Mouse (Mus musculus) hindbrain, embryonic 14.5 days (tissue): ENCODE measurements around the gene Tgfbr2. TPM values are rescaled to one million over a fixed set of nuclear protein-coding genes. Genes with fewer than 3 reads are reported as not detected.

Source experiments
- ATAC-seq: fragments of 200-750 bp; cut with Nextera tagmentation; 2 replicates; pipeline ENCODE4 v1.8.0; 2017; ENCODE audit warnings: moderate number of reproducible peaks, mild to moderate bottlenecking, moderate TSS enrichment, moderate library complexity; ENCODE audit not compliant: low FRiP score
- DNase-seq: peaks from one replicate; pipeline ENCODE4 v3.0.0-alpha.2; 2015; ENCODE audit warnings: low spot score
- H3K27ac ChIP-seq: fragments of 300-500 bp; sonication (generic); 2 replicates; pipeline ENCODE4 v1.5.1; 2014; ENCODE audit warnings: mild to moderate bottlenecking, moderate library complexity
- H3K27me3 ChIP-seq: fragments of 300-500 bp; sonication (generic); 2 replicates; pipeline ENCODE4 v1.6.1; 2014; ENCODE audit warnings: mild to moderate bottlenecking, low read length, mixed read lengths; ENCODE audit not compliant: control insufficient read depth, insufficient read depth
- H3K36me3 ChIP-seq: fragments of 300-500 bp; sonication (generic); replicated peaks from 2 replicates; pipeline ENCODE4 v1.6.1; 2014; ENCODE audit not compliant: control insufficient read depth, insufficient read depth
- H3K4me1 ChIP-seq: fragments of 300-500 bp; sonication (generic); replicated peaks from 2 replicates; pipeline ENCODE4 v1.6.1; 2014; ENCODE audit warnings: antibody characterized with exemption, low read length, mixed read lengths; ENCODE audit not compliant: control insufficient read depth, insufficient read depth
- H3K4me2 ChIP-seq: fragments of 300-500 bp; sonication (generic); replicated peaks from 2 replicates; pipeline ENCODE4 v1.6.1; 2014; ENCODE audit warnings: mild to moderate bottlenecking, moderate library complexity
- H3K4me3 ChIP-seq: fragments of 300-500 bp; sonication (generic); replicated peaks from 2 replicates; pipeline ENCODE4 v1.5.1; 2014; ENCODE audit warnings: mild to moderate bottlenecking, low read length
- H3K9ac ChIP-seq: fragments of 300-500 bp; sonication (generic); 2 replicates; pipeline ENCODE4 v1.6.1; 2014
- H3K9me3 ChIP-seq: fragments of 300-500 bp; sonication (generic); 2 replicates; pipeline ENCODE4 v1.6.1; 2016; ENCODE audit warnings: low read length; ENCODE audit not compliant: control insufficient read depth
- WGBS: fragments of 180-500 bp; shearing (Covaris S2); extraction: QIAGEN DNeasy Blood & Tissue Kit; methylation state at CpG from one replicate; pipeline ENCODE4 v1.1.7; 2014; 5-methylcytosine and 5-hydroxymethylcytosine counted together
- polyA plus RNA-seq: library from polyadenylated mRNA; unstranded; fragments of >200 nt; fragmentation: Nextera tagmentation; extraction: Ambion mirVana; gene quantifications from 2 replicates; pipeline ENCODE4 v1.2.1, GENCODE M21; 2014

Tgfbr2 gene
- polyA plus RNA-seq, 1 experiment from 2014 or later, result 11.4 TPM

GRCm38 (mm10) chr9:116133312-116133980, 41.7 kb downstream of the Tgfbr2 start:
- ATAC-seq (no peak), DNase-seq (no peak)
- Histone ChIP-seq H3K4me1 (peaks cover 10% of the 10 kb centered on the region), H3K36me3 (no peaks in the 10 kb centered on the region), H3K27ac (no peak overlapping the region), H3K9me3 (no peaks in the 10 kb centered on the region), H3K9ac (no peak overlapping the region), H3K27me3 (no peaks in the 10 kb centered on the region), H3K4me2 (no peak overlapping the region), H3K4me3 (no peak overlapping the region)
- WGBS, result 81% methylated on average over 6 of the region's 6 CpGs

- H3K27me3 ChIP-seq, result no peaks in the 10 kb centered on the region
- ATAC-seq, result no peak
- H3K9me3 ChIP-seq, result no peaks in the 10 kb centered on the region
- 50% methylated on average over 3 of the region's 3 CpGs for WGBS
- no peak overlapping the region for H3K4me2 ChIP-seq
- H3K4me1 ChIP-seq, result no peaks in the 10 kb centered on the region
- H3K4me3 ChIP-seq, result no peak overlapping the region
- H3K36me3 ChIP-seq, result no peaks in the 10 kb centered on the region
- no peak overlapping the region for H3K27ac ChIP-seq
- H3K9ac ChIP-seq, result no peak overlapping the region
- no peak for DNase-seq
Measured at GRCm38 (mm10) chr9:116128886-116129285, 46.3 kb downstream of the Tgfbr2 start.

- Histone ChIP-seq H3K4me2 (no peak overlapping the region), H3K4me1 (no peaks in the 10 kb centered on the region), H3K36me3 (no peaks in the 10 kb centered on the region), H3K4me3 (no peak overlapping the region), H3K27ac (no peak overlapping the region), H3K9me3 (no peaks in the 10 kb centered on the region), H3K9ac (no peak overlapping the region), H3K27me3 (no peaks in the 10 kb centered on the region)
- ATAC-seq (no peak), DNase-seq (no peak)
- WGBS, result 90% methylated on average over 2 of the region's 2 CpGs
Measured at GRCm38 (mm10) chr9:116128311-116128710, 46.8 kb downstream of the Tgfbr2 start.

GRCm38 (mm10) chr9:116126494-116126893, 48.7 kb downstream of the Tgfbr2 start:
- Histone ChIP-seq H3K4me1 (no peaks in the 10 kb centered on the region; the same call in 1 of the 2 replicates), H3K27me3 (no peaks in the 10 kb centered on the region), H3K4me3 (no peak overlapping the region), H3K9me3 (no peaks in the 10 kb centered on the region), H3K27ac (no peak overlapping the region), H3K9ac (no peak overlapping the region), H3K36me3 (no peaks in the 10 kb centered on the region), H3K4me2 (no peak overlapping the region)
- 65% methylated on average over 4 of the region's 4 CpGs for WGBS
- DNase-seq (no peak), ATAC-seq (no peak)

- Histone ChIP-seq H3K4me2 (no peak overlapping the region), H3K27ac (no peak overlapping the region), H3K4me3 (no peak overlapping the region), H3K9ac (no peak overlapping the region), H3K27me3 (no peaks in the 10 kb centered on the region), H3K36me3 (no peaks in the 10 kb centered on the region), H3K9me3 (no peaks in the 10 kb centered on the region), H3K4me1 (no peaks in the 10 kb centered on the region; the same call in 1 of the 2 replicates)
- 69% methylated on average over 9 of the region's 9 CpGs for WGBS
- DNase-seq (no peak), ATAC-seq (no peak)
Measured at GRCm38 (mm10) chr9:116122969-116123589, 52.1 kb downstream of the Tgfbr2 start.

GRCm38 (mm10) chr9:116122544-116122943, 52.6 kb downstream of the Tgfbr2 start:
- Histone ChIP-seq H3K4me3 (no peak overlapping the region), H3K4me2 (no peak overlapping the region), H3K27ac (no peak overlapping the region), H3K9ac (no peak overlapping the region), H3K9me3 (no peaks in the 10 kb centered on the region), H3K27me3 (no peaks in the 10 kb centered on the region), H3K36me3 (no peaks in the 10 kb centered on the region), H3K4me1 (no peaks in the 10 kb centered on the region; the same call in 1 of the 2 replicates)
- WGBS, result 84% methylated on average over 6 of the region's 6 CpGs
- DNase-seq, result no peak
- ATAC-seq, result no peak

GRCm38 (mm10) chr9:116121472-116121871, 53.7 kb downstream of the Tgfbr2 start:
- Histone ChIP-seq H3K4me1 (no peaks in the 10 kb centered on the region; the same call in 1 of the 2 replicates), H3K4me3 (no peak overlapping the region), H3K27me3 (no peaks in the 10 kb centered on the region), H3K4me2 (no peak overlapping the region), H3K9ac (no peak overlapping the region), H3K36me3 (no peaks in the 10 kb centered on the region), H3K9me3 (no peaks in the 10 kb centered on the region), H3K27ac (no peak overlapping the region)
- WGBS, result 89% methylated on average over 7 of the region's 7 CpGs
- DNase-seq (no peak), ATAC-seq (no peak)

GRCm38 (mm10) chr9:116119990-116120389, 55.2 kb downstream of the Tgfbr2 start:
- H3K27me3 ChIP-seq, result no peaks in the 10 kb centered on the region
- no peaks in the 10 kb centered on the region; the same call in 1 of the 2 replicates for H3K4me1 ChIP-seq
- H3K27ac ChIP-seq, result no peak overlapping the region
- no peaks in the 10 kb centered on the region for H3K9me3 ChIP-seq
- WGBS, result 87% methylated on average over 7 of the region's 7 CpGs
- H3K4me3 ChIP-seq, result no peak overlapping the region
- H3K36me3 ChIP-seq, result no peaks in the 10 kb centered on the region
- H3K9ac ChIP-seq, result no peak overlapping the region
- DNase-seq (no peak), ATAC-seq (no peak)
- no peak overlapping the region for H3K4me2 ChIP-seq

GRCm38 (mm10) chr9:116118332-116118872, 56.8 kb downstream of the Tgfbr2 start:
- H3K4me2 ChIP-seq, result no peak overlapping the region
- no peak overlapping the region for H3K27ac ChIP-seq
- 61% methylated on average over 8 of the region's 8 CpGs for WGBS
- ATAC-seq (no peak), DNase-seq (no peak)
- H3K27me3 ChIP-seq, result no peaks in the 10 kb centered on the region
- H3K36me3 ChIP-seq, result no peaks in the 10 kb centered on the region
- no peak overlapping the region for H3K4me3 ChIP-seq
- H3K9ac ChIP-seq, result no peak overlapping the region
- no peaks in the 10 kb centered on the region; the same call in 1 of the 2 replicates for H3K4me1 ChIP-seq
- H3K9me3 ChIP-seq, result no peaks in the 10 kb centered on the region
